22 mouse cellular contexts compared by ENCODE assay signal in the genomic region with DNA sequence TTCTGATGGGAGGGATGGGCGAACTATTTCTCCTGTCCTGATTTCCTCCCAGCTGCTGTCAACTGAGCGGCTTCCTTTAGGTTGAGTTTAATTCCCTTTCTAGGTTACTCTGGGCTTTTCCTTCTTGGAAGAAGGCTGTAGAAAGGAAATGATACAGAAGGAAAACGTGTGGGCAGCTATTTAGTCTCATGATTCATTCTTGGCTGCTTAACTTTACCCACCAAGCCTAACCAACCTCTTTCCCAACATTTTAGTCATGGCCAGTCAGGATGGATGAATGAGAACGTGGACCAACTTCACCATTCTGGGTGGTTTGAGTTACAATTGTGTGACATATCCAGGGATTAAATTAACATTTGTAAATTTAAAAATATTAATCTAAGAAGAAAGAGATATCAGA.
DNase-seq lines count a peak whose midpoint lies in the region; ATAC-seq lines count a peak whose summit lies in the region.
"Had no signal": no experiment of that assay in that cellular context is flagged by ENCODE, and none has a peak within 500 bp of the region (broad histone marks: within the 10 kb centered on the region; RNA-seq: fewer than 3 reads in every experiment).

No protein-coding gene starts in this region.

- H3K4me3 ChIP-seq in forebrain, embryonic 10.5 days, result no peak overlapping the region
- H3K4me3 ChIP-seq in forebrain, embryonic 11.5 days (ENCODE audit: low read depth, low read length), result no peak overlapping the region
- H3K4me3 ChIP-seq in hindbrain, embryonic 11.5 days (ENCODE audit: low read depth, low read length), result no peak overlapping the region
- H3K4me3 ChIP-seq: embryonic facial prominence, embryonic 12.5 days; heart, embryonic 13.5 days; hindbrain, embryonic 12.5 days had no signal

- H3K9ac ChIP-seq in forebrain, embryonic 11.5 days (ENCODE audit: low read length), result no peak overlapping the region
- H3K9ac ChIP-seq in hindbrain, embryonic 11.5 days (ENCODE audit: low read depth, low read length), result no peak overlapping the region
- H3K9ac ChIP-seq: embryonic facial prominence, embryonic 12.5 days; heart, embryonic 13.5 days; hindbrain, embryonic 12.5 days had no signal

- peak overlapping the region; percentile 40; the same call in 1 of the 2 replicates for H3K27ac ChIP-seq in forebrain, embryonic 10.5 days
- H3K27ac ChIP-seq in forebrain, embryonic 11.5 days (ENCODE audit: low read depth, low read length), result no peak overlapping the region
- no peak overlapping the region for H3K27ac ChIP-seq in hindbrain, embryonic 11.5 days (ENCODE audit: low read depth, low read length)
- H3K27ac ChIP-seq: embryonic facial prominence, embryonic 12.5 days; heart, embryonic 13.5 days; hindbrain, embryonic 12.5 days had no signal

- no peaks in the 10 kb centered on the region for H3K27me3 ChIP-seq in forebrain, embryonic 10.5 days (ENCODE audit: poor library complexity, severe bottlenecking)
- no peaks in the 10 kb centered on the region for H3K27me3 ChIP-seq in forebrain, embryonic 11.5 days (ENCODE audit: control insufficient read depth, insufficient read depth, low read length)
- no peaks in the 10 kb centered on the region for H3K27me3 ChIP-seq in hindbrain, embryonic 11.5 days (ENCODE audit: control insufficient read depth, insufficient read depth, low read length)
- H3K27me3 ChIP-seq: embryonic facial prominence, embryonic 12.5 days; heart, embryonic 13.5 days; hindbrain, embryonic 12.5 days had no signal

- 85% methylated on average over 4 of the region's 4 CpGs for WGBS in forebrain, embryonic 10.5 days
- 78% methylated on average over 4 of the region's 4 CpGs for WGBS in forebrain, embryonic 11.5 days
- WGBS in hindbrain, embryonic 11.5 days, result 82% methylated on average over 4 of the region's 4 CpGs

- H3K4me2 ChIP-seq in forebrain, embryonic 11.5 days (ENCODE audit: low read depth, low read length, severe bottlenecking), result no peak overlapping the region
- no peak overlapping the region for H3K4me2 ChIP-seq in hindbrain, embryonic 11.5 days (replicated peaks; ENCODE audit: low read depth, low read length)
- H3K4me2 ChIP-seq: embryonic facial prominence, embryonic 12.5 days; heart, embryonic 13.5 days; hindbrain, embryonic 12.5 days had no signal

- H3K9me3 ChIP-seq in forebrain, embryonic 10.5 days, result no peaks in the 10 kb centered on the region
- H3K9me3 ChIP-seq in forebrain, embryonic 11.5 days (ENCODE audit: control insufficient read depth, low read length), result no peaks in the 10 kb centered on the region
- no peaks in the 10 kb centered on the region for H3K9me3 ChIP-seq in hindbrain, embryonic 11.5 days (ENCODE audit: control insufficient read depth, low read length)
- H3K9me3 ChIP-seq: embryonic facial prominence, embryonic 12.5 days; heart, embryonic 13.5 days; hindbrain, embryonic 12.5 days had no signal

- peaks cover 21% of the 10 kb centered on the region for H3K4me1 ChIP-seq in forebrain, embryonic 10.5 days
- no peaks in the 10 kb centered on the region; the same call in 1 of the 2 replicates for H3K4me1 ChIP-seq in forebrain, embryonic 11.5 days (replicated peaks; ENCODE audit: control insufficient read depth, insufficient read depth, low read length)
- H3K4me1 ChIP-seq in hindbrain, embryonic 11.5 days (replicated peaks; ENCODE audit: control insufficient read depth, insufficient read depth, low read length), result no peaks in the 10 kb centered on the region
- H3K4me1 ChIP-seq: embryonic facial prominence, embryonic 12.5 days had no signal

- no peaks in the 10 kb centered on the region for H3K36me3 ChIP-seq in forebrain, embryonic 10.5 days (replicated peaks)
- no peaks in the 10 kb centered on the region for H3K36me3 ChIP-seq in forebrain, embryonic 11.5 days (ENCODE audit: control insufficient read depth, insufficient read depth, low read length)
- H3K36me3 ChIP-seq in hindbrain, embryonic 11.5 days (ENCODE audit: control insufficient read depth, insufficient read depth, low read length), result no peaks in the 10 kb centered on the region
- H3K36me3 ChIP-seq: embryonic facial prominence, embryonic 12.5 days; heart, embryonic 13.5 days; hindbrain, embryonic 12.5 days had no signal

- DNase-seq in forebrain, embryonic 10.5 days (ENCODE audit: extremely low spot score, low spot score), result no peak
- no peak for DNase-seq in forebrain, embryonic 11.5 days (ENCODE audit: low spot score)
- no peak for DNase-seq in frontal cortex, adult 2 months (ENCODE audit: extremely low spot score in 1 of 2, low spot score in 1 of 2)
- DNase-seq in fibroblast of lung, adult 2 months (ENCODE audit: low read depth), result peak; percentile 60
- DNase-seq in urinary bladder, postnatal 36 days (ENCODE audit: low spot score in 2 of 2), result no peak
- DNase-seq in hindbrain, embryonic 11.5 days (ENCODE audit: low spot score), result no peak
- DNase-seq: adrenal gland, adult 8-10 months; adrenal gland, postnatal 36 days; cerebellum, adult 11 months; cerebellum, adult 9-10 months; cerebellum, postnatal 25 days; gastrocnemius, postnatal 36 days; heart, adult 11 months; heart, postnatal 36 days; kidney, adult 8-10 months had no signal

- ATAC-seq in forebrain, embryonic 11.5 days (replicated peaks; ENCODE audit: low FRiP score), result no peak
- ATAC-seq in frontal cortex, adult (ENCODE audit: low TSS enrichment), result peak; percentile 70; the same call in 1 of the 2 replicates
- ATAC-seq in hindbrain, embryonic 11.5 days (ENCODE audit: low FRiP score), result no peak
- ATAC-seq: hindbrain, embryonic 16.5 days; inflammation-experienced regulatory T-cells, adult 6 months; intestine, postnatal 0 days had no signal
